Mouse (Mus musculus): ENCODE measurements around the gene Sema4a.

Gene Sema4a

DNA sequence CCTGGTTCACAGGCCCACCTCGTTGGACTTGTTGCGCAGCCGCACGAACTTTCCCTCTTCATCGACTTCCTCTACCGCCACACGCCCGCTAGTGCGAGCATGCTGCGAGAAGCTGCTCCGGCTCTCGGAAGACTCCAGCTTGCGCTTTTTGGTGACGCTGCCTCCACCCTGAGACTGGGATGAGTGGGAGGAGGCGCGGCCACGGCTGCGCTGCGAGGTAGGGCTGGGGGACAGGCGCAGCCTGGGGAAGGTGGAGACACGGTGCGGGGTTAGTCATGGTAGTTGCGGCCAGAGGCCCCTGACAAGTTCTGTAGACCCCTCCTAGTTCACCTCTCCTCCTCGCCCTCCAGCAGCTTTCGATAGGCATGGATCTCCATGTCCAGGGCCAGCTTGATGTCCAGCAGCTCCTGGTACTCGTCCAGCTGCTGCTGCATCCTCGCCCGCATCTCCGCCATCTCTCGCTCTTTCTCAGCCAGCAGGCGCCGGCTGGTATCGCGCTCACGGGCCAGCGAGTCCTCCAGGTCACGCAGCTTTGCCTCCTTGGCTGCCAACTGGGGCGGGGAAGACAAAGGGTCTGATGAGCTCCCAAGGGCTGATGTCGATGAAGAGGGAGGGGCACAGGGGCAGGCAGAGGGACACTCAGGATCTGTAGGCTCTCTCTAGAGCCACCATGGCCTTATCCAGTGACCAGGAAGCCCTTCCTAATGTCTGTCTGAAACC, 23.8 kb upstream of the Sema4a start:
- no peak for DNase-seq

GRCm38 (mm10) chr3:88483621-88484020, 22.6 kb upstream of the Sema4a start:
- peak; percentile 54 to 74 for DNase-seq

DNA sequence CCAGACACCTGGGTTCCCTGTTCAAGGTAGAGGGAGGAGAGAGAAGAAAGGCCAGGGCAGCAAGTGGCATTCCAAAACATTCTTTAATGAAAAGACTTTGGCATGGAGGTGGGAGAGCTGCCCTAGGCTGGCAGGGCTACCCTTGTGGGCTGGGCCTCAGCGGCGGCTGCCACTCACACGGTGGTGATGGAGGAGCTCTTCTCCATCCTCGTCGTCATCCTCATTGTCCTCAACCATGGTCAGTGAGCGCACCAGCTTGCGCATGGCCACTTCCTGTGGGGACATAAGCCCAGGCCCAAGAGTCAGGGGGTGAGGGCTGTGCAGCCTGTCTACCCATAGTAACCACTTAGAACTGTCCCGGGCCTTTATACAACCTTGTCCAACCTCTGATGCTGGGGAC, 22.2 kb upstream of the Sema4a start:
- no peak for DNase-seq

- DNase-seq, result no peak
These were observed 21.4 kb upstream of the Sema4a start for GRCm38 (mm10) chr3:88482336-88482735.

- no peak for DNase-seq
These were observed 20.5 kb upstream of the Sema4a start for GRCm38 (mm10) chr3:88481372-88482040.

DNA sequence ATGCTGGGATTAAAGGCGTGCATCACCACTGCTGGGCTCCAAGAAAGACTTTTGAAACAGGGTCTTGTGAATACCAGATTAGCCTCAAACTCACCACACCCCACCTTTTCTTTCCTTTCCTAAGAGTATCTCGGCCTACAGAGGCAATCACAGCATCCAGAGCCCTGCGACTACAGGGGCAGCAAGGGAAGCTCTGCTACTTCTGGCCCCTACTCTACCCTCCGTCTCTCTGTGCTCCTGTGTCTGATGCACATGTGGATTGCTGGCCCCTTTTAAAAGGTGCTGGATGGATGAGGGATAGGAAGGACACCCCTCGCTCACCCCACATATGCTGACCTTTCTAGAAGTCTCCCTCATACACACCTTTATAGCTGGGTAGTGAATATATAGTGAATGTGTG, 19.7 kb upstream of the Sema4a start:
- no peak for DNase-seq

DNA sequence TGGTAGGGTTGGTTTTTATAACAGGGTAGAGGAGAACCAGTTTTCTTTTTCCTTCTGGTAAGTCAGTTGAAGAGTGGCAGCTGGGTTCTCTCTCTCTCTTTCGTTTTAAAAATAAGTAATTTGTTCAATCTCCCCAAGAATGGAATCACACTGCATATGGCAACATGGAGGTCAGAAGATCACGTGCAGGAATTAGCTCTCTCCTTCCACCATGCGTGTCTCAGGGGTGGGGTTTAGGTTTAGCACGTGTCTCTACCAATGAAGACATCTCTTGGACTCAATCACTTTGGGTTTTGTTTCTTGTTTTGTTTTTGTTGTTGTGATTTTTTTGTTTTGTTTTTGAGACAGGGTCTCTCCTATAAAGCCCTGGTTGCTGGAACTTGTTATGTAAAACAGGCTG, 18.8 kb upstream of the Sema4a start:
- DNase-seq, result no peak

DNA sequence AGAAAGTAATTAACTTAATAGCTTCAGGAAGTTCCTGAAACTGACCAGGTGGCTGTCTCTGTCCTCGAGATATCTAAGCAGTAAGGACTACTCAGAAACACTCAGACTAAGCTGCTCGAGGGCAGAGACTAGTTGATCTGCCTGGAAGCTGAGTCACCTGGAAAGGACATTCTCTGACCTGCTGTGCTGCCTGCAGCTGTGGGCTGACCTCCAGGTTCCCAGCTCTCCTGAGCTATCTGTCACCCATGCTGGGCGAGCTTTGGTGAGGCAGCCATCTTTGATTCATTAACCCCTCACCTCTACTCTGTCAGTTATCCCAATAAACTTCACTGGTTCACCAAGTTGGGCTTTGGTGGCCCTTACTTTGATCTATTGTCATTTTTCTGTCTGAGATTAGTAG, 18.2 kb upstream of the Sema4a start:
- DNase-seq, result no peak

GRCm38 (mm10) chr3:88477735-88478134, 16.8 kb upstream of the Sema4a start:
- peak; percentile 47 to 80 for DNase-seq

DNA sequence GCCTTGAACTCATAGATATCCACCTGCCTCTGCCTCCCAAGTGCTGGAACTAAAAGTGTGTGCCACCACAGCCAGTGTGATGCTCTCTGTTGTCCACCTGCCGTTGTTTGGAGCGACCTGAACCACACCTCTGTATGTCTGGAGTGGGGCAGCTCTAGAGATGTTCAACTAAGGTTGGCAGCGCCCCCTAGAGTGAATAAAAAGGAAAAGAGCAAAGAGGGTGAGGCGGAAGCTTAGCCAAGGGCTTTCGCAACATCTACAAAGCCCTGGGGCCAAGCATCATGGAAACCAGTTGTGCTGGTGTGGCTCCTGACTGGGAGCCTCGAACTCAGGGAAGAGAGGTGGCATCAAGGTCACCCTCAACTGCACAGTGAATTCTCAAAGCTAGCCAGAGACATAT, 15.4 kb upstream of the Sema4a start:
- no peak for DNase-seq

- DNase-seq, result no peak
These were observed 12.6 kb upstream of the Sema4a start for GRCm38 (mm10) chr3:88473571-88473970.

- no peak for DNase-seq
These were observed 12.0 kb upstream of the Sema4a start for GRCm38 (mm10) chr3:88473020-88473419.

DNA sequence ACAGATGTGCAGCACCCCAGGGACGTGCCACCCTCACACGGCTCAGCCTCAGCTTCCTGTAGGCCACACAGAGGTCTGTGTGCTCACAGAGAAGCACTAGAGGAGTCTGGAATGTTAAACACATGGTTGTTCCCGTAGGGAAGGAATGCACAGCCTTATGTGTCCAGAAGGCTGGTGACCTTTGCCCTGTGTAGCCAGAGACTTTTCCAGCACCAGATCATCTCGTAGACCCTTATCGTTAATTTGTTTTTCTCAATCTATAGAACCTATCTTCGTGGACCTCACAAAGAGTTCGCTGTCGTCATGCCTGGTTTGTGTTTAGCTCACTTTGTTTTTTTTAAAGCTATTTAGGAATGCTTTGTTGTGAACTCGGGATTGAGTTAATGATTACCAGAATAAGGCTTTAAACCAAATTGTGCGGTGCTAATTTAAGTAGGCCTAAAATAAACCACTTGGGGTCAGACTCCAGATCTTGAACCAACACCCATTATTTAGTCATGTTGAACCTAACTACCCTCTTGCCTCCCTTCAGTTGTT, 10.0 kb upstream of the Sema4a start:
- DNase-seq, result no peak

DNA sequence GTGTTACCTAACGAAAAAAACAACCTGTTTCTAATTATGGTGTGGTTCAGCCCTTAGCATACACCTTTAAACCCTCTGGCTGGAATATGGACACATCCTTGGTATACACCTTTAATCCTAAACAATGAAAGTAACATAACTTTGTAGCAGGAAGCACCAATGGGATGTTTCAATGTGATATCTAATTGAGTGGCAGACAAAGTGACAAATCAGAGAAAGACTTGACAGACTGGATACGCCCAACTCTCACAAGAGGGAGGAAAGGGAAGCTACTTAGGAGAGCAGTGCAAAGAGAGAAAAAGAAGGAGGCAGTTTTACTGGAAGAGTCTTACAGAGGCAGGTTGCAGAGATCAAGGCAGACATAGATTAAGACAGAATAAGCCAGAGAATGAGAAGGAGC, 8.5 kb upstream of the Sema4a start:
- no peak for DNase-seq

DNA sequence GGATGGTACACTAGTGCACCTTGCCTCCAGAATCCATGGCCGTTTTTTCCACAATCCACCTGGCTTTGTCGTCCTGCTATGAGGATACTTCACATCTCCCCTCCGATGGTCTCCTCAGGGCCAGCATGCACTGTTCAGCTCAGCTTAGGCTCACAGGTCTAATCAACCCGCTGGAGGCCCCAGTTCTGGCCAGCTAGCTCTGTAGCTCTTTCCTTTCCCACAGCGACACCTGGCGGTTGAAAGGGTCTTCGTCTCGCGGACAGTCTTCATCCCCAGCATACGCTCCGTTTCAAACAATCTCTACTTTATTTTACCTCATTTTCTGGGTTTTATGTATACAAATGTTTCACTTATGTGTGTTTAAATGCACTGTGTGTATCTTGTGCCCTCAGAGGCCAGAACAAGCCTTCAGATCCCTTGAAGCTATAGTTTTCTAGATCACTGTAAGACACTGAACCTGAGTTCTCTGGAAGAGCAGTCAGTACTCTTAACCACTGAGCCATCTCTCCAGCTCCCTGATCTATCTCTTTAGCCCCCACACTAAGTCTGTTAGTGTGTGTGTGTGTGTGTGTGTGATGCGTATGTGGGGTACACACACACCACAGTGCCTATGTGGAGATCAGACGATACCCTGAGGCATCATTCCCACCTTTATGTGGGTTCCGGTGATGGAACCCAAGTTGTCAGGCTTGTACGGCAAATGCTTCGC, 6.3 kb upstream of the Sema4a start:
- DNase-seq, result peak; percentile 68 to 90

DNA sequence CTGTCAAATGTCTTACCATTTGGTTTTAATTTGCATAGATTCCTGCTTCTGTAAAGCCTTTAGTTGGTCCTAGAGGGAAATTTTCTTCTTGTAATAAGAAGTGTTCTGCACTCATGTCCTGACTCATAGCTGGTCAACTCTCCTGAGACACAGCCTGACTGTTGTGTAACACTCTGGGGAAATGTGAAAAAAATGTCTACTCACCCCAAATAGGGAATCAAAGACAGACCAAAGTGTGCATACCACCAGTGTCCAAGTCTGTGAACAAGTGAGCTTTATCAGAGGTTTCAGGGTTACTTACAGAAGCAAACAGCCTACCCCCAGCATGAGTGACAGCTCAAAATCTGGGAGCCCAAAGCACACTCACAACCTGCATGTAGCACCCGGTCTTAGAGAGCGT, 4.1 kb upstream of the Sema4a start:
- no peak for DNase-seq

- no peak for DNase-seq
These were observed 3.4 kb upstream of the Sema4a start for GRCm38 (mm10) chr3:88464425-88464824.

DNA sequence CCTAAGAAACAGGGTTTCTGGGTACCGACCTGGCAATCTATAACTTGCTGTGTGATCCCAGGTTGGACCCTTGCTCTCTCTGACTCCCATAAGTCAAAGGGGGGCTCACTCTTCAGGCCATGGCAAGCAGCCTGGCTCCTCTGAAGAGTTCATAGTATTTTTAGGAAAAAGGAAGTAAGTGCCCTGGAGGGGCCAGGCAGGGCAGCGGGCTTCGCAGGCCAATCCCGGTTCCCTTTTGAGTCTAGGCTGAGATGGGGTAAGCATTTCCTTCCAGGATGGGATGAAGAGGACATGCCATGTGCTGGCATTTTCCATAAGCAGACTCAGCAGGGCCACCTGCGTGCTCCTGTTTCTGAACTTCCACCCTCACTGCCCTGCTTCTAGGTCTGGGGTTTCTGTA, 953 bp downstream of the Sema4a start:
- DNase-seq, result no peak

DNA sequence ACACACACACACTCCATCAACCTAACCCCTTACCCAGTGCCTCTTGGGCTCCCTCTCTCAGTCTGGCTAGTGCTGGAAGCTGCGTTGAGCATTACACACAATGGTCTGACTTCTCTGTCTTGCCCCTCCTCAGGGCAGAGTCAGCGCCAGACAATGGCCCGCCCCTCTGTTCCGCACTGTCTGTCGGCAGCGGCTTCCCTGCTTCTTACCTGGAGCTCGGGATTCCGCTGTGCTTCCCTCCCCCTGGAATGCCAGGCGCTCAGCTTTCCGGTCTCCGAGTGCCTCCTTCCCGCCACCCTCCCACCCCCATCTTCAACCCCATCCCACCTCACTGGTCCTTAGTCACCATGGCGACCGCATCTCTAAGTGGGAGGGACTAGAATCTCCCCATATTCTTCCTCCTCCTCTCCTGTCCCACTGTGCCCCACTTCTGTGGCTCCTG, 2.2 kb downstream of the Sema4a start:
- no peak for DNase-seq

GRCm38 (mm10) chr3:88456746-88457532, 4.0 kb downstream of the Sema4a start:
- no peak for DNase-seq

- no peak for DNase-seq
These were observed 4.7 kb downstream of the Sema4a start for GRCm38 (mm10) chr3:88456313-88456712.

GRCm38 (mm10) chr3:88455588-88456264, 5.3 kb downstream of the Sema4a start:
- no peak for DNase-seq

Measured in spleen, adult 18-20 months (tissue).